Mouse (Mus musculus) gastrocnemius, adult 2 months (tissue): Measurements from ENCODE around the gene Cd79b. TPM values are rescaled to one million over a fixed set of nuclear protein-coding genes. Genes with fewer than 3 reads are reported as not detected.

ENCODE experiments used
- DNase-seq: peaks from one replicate; pipeline ENCODE4 v3.0.0; 2022
- H3K27ac ChIP-seq: fragments of 200-600 bp; 2 replicates; pipeline ENCODE4 v1.8.1; 2022; ENCODE audit warnings: mild to moderate bottlenecking
- H3K4me3 ChIP-seq: fragments of 200-600 bp; 2 replicates; pipeline ENCODE4 v1.8.1; 2022; ENCODE audit warnings: mild to moderate bottlenecking, moderate library complexity
- CTCF ChIP-seq: fragments of 200-600 bp; IDR thresholded peaks from 2 replicates; pipeline ENCODE4 v1.8.1; 2022; ENCODE audit warnings: antibody characterized with exemption, mild to moderate bottlenecking, moderate library complexity
- intact Hi-C: fragments of 180-260 bp; cut with DNase I; formaldehyde crosslinking; loops from one replicate; pipeline ENCODE4 v1.15.1; 2025
- total RNA-seq, 2 experiments: library from RNA; stranded (reverse); gene quantifications; 2 replicates each; pipeline ENCODE4 v1.2.3; 2021

The Cd79b gene
- total RNA-seq, 2 experiments from 2014 or later: 0.28 to 0.64 TPM

DNA sequence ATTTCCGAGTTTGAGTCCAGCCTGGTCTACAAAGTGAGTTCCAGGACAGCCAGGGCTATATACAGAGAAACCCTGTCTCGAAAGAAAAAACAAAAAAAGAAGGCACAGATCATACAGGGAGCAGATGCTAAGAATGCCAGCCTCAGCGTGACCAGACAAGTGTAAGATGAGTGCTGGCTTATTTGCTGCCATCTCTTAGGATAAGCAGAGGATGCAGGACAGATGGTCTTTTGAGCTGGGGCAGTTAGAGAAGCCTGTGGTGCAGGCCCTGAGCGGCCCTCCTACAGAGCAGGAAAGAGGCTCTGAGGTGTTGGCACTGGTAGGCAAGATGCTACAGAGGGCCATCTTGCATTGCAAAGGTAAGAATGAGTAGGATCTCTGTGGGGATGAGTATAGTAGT is 31.2 kb downstream of the Cd79b start:
- intact Hi-C loops: no loop called here
- no peak overlapping the region for H3K27ac ChIP-seq
- TF ChIP-seq CTCF: no peak
- DNase-seq: no peak
- H3K4me3 ChIP-seq: no peak overlapping the region

DNA sequence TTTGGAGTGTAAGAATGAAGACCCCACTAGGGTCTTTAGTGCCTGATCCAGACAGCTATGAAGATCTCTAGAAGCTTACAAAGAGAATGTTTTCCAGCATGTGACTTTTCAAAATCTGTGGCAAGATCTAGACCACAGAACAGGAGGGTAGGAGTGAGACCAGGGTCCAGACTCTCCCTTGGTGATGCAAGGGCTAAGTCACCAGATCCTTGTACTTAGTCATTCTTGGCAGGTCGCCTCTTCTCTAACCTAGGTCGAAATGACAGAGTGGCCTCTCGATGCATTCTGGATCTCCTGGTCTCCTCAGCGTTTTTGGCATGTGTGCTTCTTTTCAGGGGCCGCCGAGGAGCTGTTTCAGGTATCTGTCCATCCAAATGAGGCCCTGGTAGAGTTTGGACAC is 32.1 kb downstream of the Cd79b start:
- peak; percentile 6 for DNase-seq
- Histone ChIP-seq H3K27ac (no peak overlapping the region), H3K4me3 (no peak overlapping the region)
- no peak for TF ChIP-seq CTCF
- intact Hi-C loops: no loop called here

DNA sequence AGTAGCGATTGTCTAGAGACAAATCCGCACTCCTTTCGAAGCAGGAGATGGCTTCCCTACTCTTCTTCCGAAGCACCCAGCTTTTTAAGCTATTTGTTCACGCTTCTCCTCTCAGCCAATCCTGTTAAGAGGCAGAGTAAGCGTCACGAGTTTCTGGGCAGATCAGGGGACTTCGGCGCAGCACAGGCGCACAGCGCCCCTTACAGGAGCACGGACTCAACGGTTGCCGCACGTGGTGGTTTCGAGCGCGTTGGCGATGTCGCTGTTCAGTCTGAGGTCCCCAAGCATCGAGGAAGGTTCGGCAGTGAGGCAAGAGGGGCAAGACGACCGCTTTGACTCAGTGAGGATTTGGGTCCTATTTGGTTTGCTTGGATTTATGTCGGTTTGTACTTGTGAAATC is 38.1 kb downstream of the Cd79b start, which contains the start of gene Tcam1:
Gene Tcam1, plus strand, starts transcription at position 219 of the 400 bp plus-strand sequence.
- peak; percentile 93 for TF ChIP-seq CTCF
- intact Hi-C loops: loop anchor here (1.0 to 10.0 kb wide), 2 partner anchors 20 to 208 kb away; partner anchors contain the start of genes Ern1, Ftsj3 and Psmc5
- H3K27ac ChIP-seq: peak within 1 kb of the TSS; percentile 56
- peak within 1 kb of the TSS; percentile 61 for H3K4me3 ChIP-seq
- DNase-seq: peak; percentile 94

DNA sequence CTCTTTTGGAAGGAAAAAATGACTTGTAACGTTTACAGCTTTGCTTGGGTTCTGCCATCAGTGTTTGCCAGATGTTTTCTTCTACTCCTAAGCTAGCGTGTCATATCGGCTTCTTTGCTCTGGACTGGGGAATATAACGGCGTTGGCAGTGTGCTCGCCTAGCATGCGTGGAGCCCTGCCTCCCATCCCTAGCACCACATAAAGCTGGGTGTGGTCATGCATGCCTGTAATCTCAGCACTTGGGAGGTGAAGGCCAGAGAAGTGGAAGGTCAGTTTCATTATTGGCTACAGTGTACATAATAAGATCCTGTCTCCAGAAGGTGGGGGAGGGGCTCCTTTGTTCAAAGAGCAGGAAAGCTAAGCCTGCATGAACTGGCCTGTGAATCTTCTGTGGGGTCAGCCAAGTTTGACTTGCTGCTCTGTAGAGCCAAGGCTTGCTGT is 39.6 kb downstream of the Cd79b start:
- Histone ChIP-seq H3K4me3 (no peak overlapping the region), H3K27ac (peak overlapping the region; percentile 99)
- intact Hi-C loops: loop anchor here (5.0 to 10.0 kb wide), 2 partner anchors 58 to 210 kb away; partner anchors contain the start of genes Ccdc47, Ddx42 and Ern1
- no peak for TF ChIP-seq CTCF
- no peak for DNase-seq

DNA sequence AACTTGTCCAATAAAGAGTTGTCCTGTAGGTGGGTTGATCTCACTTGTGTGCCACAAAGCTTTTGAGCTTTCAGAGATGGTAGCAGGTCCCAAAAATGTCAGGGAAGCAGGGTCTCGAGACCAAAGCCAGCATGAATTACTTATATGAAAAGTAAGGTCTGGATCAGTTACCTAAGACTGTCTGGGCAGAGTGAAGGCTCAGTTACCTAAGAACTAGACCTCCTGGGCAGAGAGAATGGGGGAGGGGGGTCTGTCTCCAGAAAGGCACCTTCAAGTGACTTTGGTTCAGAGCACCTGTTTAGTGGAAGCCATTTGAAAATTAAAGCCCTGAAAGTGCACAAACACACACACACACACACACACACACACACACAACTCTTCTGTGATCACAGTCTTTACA is 40.2 kb downstream of the Cd79b start:
- Histone ChIP-seq H3K4me3 (no peak overlapping the region), H3K27ac (peak overlapping the region; percentile 99)
- intact Hi-C loops: loop anchor here (5.0 to 10.0 kb wide), 2 partner anchors 57 to 210 kb away; partner anchors contain the start of genes Ccdc47, Ddx42 and Ern1
- TF ChIP-seq CTCF: no peak
- DNase-seq: peak; percentile 5

DNA sequence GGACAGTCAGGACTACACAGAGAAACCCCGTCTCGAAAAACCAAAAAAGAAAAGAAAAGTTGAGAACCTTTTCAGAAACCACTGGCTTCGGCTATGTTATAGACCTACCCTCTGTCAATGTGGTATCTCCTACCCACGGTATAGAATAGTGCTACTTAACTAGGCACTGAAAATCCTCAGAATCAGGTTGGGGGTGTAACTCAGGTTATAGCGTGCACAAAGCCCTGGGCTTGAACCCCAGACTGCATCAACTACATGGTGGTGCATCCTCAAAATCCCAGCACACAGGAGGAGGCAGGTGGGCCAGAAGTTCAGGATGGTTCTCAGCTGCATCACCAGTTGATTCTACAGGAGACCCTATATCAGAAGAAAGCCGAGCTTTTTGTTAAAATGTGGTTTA is 40.8 kb downstream of the Cd79b start:
- peak; percentile 10 for DNase-seq
- Histone ChIP-seq H3K4me3 (peak overlapping the region; percentile 99), H3K27ac (peak overlapping the region; percentile 99)
- intact Hi-C loops: loop anchor here (5.0 to 10.0 kb wide), 2 partner anchors 57 to 211 kb away; partner anchors contain the start of genes Ccdc47, Ddx42 and Ern1
- no peak for TF ChIP-seq CTCF

- Histone ChIP-seq H3K27ac (peak overlapping the region; percentile 99), H3K4me3 (peak overlapping the region; percentile 99)
- no peak for TF ChIP-seq CTCF
- intact Hi-C loops: loop anchor here (5.0 to 10.0 kb wide), 2 partner anchors 56 to 212 kb away; partner anchors contain the start of genes Ccdc47, Ddx42 and Ern1
- DNase-seq: no peak
Measured at GRCm38 (mm10) chr11:106273311-106273684, 41.3 kb downstream of the Cd79b start.

GRCm38 (mm10) chr11:106272644-106273310 is 41.8 kb downstream of the Cd79b start, which contains the start of gene Smarcd2:
Gene Smarcd2, minus strand, starts transcription at chr11:106272972.
- intact Hi-C loops: loop anchor here (5.0 to 10.0 kb wide), 2 partner anchors 55 to 212 kb away; partner anchors contain the start of genes Ccdc47, Ddx42 and Ern1
- peak; percentile 100 for DNase-seq
- Histone ChIP-seq H3K27ac (peak within 1 kb of the TSS; percentile 99), H3K4me3 (peak within 1 kb of the TSS; percentile 99)
- no peak for TF ChIP-seq CTCF

DNA sequence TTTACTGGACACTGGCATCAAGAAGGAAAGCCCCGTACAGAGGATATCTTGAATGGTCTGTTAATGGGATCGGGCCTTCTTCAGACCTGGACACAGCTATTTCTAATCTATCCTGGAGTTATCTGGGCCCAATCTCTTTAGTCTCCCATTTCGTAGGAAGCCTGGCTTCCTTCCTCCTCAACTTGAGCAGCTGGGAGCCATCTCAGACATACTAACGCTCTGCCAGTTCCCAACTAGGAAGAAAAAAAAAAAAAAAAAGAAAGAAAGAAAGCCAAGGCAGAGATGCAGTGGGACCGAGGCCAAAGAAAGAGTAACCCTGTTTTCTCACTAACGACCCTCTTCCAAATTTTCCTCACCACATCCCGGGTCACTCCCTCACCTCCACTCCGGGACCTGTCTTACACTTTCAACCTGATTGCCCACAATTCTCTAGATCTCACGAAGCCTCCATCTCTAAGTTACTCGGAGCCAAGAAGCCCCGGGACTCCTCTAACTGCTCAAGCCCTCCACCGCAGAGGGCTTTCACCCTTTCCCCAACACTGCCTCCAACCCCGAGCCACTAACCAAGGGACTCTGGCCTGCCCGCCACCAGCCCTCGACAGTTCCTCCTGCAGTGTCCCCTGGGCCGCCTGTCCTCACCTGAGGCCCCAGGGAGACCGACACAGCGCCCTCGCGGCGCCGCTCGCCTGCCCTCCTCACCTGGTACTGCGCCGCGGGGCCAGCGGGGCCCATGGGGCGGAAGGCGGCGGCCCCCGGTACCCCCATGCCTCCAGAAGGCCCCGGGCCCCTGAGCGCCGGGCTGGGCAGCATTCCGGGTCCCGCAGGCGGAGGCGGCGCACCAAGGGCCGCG is 42.5 kb downstream of the Cd79b start:
- intact Hi-C loops: loop anchor here (5.0 to 10.0 kb wide), 2 partner anchors 55 to 213 kb away; partner anchors contain the start of genes Ccdc47, Ddx42 and Ern1

DNA sequence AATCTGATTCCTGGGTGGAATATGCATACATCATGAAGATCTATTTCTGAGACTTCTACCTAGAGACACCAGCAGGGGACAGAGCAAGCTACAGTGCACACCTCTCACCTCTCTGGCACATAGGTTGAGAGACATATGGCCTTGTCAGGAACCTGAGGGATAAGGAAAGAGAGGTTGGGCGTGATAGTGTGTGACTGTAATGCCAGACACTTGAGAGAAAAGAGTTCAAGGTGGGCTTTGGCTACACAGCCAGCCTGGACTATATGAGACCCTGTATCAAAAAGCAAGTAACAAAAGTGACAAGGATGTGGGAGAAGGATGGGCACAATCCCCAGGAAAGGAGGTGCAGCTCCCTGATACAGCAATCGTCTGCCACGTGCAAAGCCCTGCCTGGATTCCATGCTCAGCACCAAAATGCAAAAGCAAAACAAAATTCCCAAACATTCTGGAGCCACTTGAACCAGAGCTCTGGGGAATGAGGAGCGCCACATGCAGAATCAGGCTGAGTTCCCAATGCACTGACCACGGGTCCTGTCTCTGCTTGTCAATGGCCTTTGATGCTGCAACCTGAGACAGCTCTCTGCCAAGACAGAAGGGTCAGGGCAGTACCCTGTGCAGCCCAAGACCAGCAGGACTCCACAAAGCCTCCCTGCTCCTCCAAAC is 43.3 kb downstream of the Cd79b start:
- no peak for TF ChIP-seq CTCF
- peak overlapping the region; percentile 99 for H3K4me3 ChIP-seq
- peak overlapping the region; percentile 99 for H3K27ac ChIP-seq
- intact Hi-C loops: loop anchor here (5.0 to 10.0 kb wide), 2 partner anchors 54 to 214 kb away; partner anchors contain the start of genes Ccdc47, Ddx42 and Ern1
- DNase-seq: peak; percentile 46

More for the DNA sequence above, 42.5 kb downstream of the Cd79b start:
- DNase-seq: peak; percentile 28
- Histone ChIP-seq H3K27ac (peak overlapping the region; percentile 99), H3K4me3 (peak overlapping the region; percentile 99)
- TF ChIP-seq CTCF: no peak

DNA sequence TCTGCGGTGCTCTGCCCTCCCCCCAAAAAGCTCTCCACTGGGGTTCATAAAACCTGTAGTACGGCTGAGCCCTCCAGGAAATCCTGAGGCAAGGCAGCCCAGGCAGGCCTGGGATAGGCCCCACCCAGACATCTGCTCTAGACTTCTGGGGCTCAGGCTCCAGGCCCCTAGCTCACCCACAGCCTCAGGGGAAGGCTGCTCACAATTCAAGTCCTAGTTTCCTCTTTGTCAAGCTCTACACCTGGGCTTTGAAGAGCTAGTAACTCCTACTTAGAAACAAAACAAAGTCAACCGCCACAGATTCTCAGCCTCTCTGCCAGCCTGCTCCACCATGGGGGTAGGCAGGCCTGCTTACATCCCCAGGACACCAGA is 45.5 kb downstream of the Cd79b start:
- no peak for TF ChIP-seq CTCF
- Histone ChIP-seq H3K4me3 (peak overlapping the region; percentile 61), H3K27ac (peak overlapping the region; percentile 99)
- peak; percentile 59 for DNase-seq
- intact Hi-C loops: no loop called here
